Mouse (Mus musculus) E14TG2a.4 (cell line): ENCODE results near the gene Serpinh1.

Source experiments
- CTCF ChIP-seq: conservative IDR thresholded peaks from 2 replicates; pipeline ENCODE4 v1.5.1; 2014; ENCODE audit warnings: low read length
- NANOG ChIP-seq: IDR thresholded peaks from 2 replicates; pipeline ENCODE4 v1.6.1; 2014; ENCODE audit warnings: borderline replicate concordance, low read length, mixed read lengths
- POU5F1 ChIP-seq: IDR thresholded peaks from 2 replicates; pipeline ENCODE4 v1.6.1; 2014; ENCODE audit warnings: low read length, borderline replicate concordance

DNA sequence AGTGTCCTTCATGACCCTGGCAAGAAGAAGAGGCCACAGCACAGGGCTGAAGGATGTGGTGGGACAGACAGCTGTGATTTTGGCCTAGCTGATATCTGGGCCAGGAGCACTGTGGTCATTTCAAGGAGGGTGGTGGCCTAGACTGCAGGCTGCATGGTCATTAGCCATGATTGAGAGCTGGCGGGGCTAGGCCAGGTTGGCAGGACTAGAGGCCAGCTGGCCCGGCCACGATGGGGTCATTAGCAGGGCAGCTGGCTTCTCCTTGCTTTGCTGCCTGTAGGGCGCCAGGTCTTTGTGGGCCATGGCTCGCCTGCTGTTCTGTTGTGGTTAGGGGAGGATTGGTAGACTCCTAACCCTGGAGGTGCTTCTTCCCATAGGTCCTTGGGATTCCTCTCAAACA, 33.0 kb upstream of the Serpinh1 start:
- TF ChIP-seq CTCF (no peak), POU5F1 (no peak), NANOG (no peak)
